ENCODE assay signal across 11 mouse cellular contexts in the genomic region with DNA sequence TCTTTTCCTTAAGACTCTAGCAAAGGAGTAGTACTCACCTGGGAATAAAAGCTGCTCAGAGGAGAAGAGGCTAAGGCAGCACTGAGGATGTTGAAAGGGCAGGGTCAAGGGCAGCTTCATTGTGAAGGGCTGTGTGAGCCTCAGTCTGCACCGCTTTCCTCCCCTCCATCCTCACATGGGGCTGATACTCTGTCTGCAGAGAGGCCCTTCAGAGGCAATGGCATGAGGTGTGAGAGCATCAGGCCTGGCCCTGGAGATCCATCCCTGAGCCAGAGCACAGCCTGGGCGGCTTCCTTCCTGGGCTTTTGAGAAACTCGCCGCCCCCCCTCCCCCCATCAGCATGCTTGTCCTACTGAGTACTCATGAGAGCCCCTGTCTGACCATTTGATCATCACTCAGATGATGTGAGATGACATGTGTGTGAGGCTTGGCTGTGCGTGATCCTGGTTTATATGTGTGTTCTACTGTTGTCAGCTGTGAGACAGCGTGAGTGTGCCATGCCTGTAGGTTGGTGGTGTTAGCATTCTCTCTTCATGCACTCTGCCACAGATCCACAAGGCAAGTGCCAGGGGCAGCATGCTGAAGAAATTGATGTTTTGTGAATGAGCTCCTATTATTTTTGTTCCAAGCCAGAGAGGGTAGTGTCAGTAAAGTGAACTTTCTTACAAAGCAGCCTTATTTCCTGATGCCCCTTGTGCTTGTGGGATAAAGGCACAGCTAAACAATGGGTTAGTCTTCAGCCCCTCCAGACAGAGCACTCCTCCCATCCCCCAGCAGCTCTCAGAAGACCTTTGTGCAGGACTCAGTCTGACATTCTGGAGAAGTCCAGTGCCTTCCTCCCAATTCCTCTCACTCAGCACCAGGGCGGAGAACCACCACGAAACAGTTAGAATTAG. TPM values are rescaled to one million over a fixed set of nuclear protein-coding genes. Genes with fewer than 3 reads are reported as not detected.
DNase-seq lines count a peak whose midpoint lies in the region; ATAC-seq lines count a peak whose summit lies in the region.
"Had no signal": no experiment of that assay in that cellular context is flagged by ENCODE, and none has a peak within 500 bp of the region (broad histone marks: within the 10 kb centered on the region; RNA-seq: fewer than 3 reads in every experiment).

No protein-coding gene starts in this region.

- H3K27me3 ChIP-seq in heart, embryonic 13.5 days (replicated peaks), result no peaks in the 10 kb centered on the region
- no peaks in the 10 kb centered on the region for H3K27me3 ChIP-seq in neural tube, embryonic 11.5 days (ENCODE audit: control insufficient read depth, insufficient read depth, low read length)
- no peaks in the 10 kb centered on the region for H3K27me3 ChIP-seq in liver, embryonic 13.5 days
- H3K27me3 ChIP-seq: embryonic facial prominence, embryonic 13.5 days had no signal

- H3K9ac ChIP-seq in heart, embryonic 13.5 days, result peak overlapping the region; percentile 53
- H3K9ac ChIP-seq in neural tube, embryonic 11.5 days (ENCODE audit: low read length), result no peak overlapping the region
- peak overlapping the region; percentile 46 for H3K9ac ChIP-seq in liver, embryonic 13.5 days
- H3K9ac ChIP-seq: embryonic facial prominence, embryonic 13.5 days had no signal

- peak overlapping the region; percentile 99 for H3K27ac ChIP-seq in heart, embryonic 13.5 days (replicated peaks)
- H3K27ac ChIP-seq in neural tube, embryonic 11.5 days (ENCODE audit: low read depth, low read length), result peak overlapping the region; percentile 46; the same call in 1 of the 2 replicates
- peak overlapping the region; percentile 89 for H3K27ac ChIP-seq in liver, embryonic 13.5 days
- H3K27ac ChIP-seq: embryonic facial prominence, embryonic 13.5 days had no signal

- no peaks in the 10 kb centered on the region for H3K9me3 ChIP-seq in heart, embryonic 13.5 days
- H3K9me3 ChIP-seq in neural tube, embryonic 11.5 days (ENCODE audit: control insufficient read depth, low read length), result no peaks in the 10 kb centered on the region
- H3K9me3 ChIP-seq in liver, embryonic 13.5 days (replicated peaks), result no peaks in the 10 kb centered on the region
- H3K9me3 ChIP-seq: embryonic facial prominence, embryonic 13.5 days had no signal

- H3K4me1 ChIP-seq in heart, embryonic 13.5 days, result peaks cover 92% of the 10 kb centered on the region
- peaks cover 27% of the 10 kb centered on the region for H3K4me1 ChIP-seq in neural tube, embryonic 11.5 days (ENCODE audit: control insufficient read depth, insufficient read depth, low read length)
- peaks cover 100% of the 10 kb centered on the region for H3K4me1 ChIP-seq in liver, embryonic 13.5 days (replicated peaks)

- intact Hi-C loops in heart, postnatal 14 days (cut with DNase I), result loop anchor here (2.0 to 5.0 kb wide), 2 partner anchors 16 to 33 kb away; a partner anchor contains a TSS

- 60% methylated on average over 8 of the region's 8 CpGs for WGBS in heart, embryonic 13.5 days
- WGBS in neural tube, embryonic 11.5 days, result 73% methylated on average over 8 of the region's 8 CpGs
- WGBS in liver, embryonic 13.5 days (ENCODE audit: insufficient replicate concordance), result 80% methylated on average over 8 of the region's 8 CpGs

- ATAC-seq in heart, embryonic 13.5 days (ENCODE audit: extremely low read depth, insufficient number of reproducible peaks, low FRiP score, low TSS enrichment), result no peak
- ATAC-seq in neural tube, embryonic 11.5 days (ENCODE audit: insufficient read depth, low FRiP score, low TSS enrichment), result no peak
- ATAC-seq in liver, embryonic 13.5 days (ENCODE audit: low read depth), result no peak
- no peak for ATAC-seq in erythroid progenitor cell, adult 5-6 weeks (replicated peaks; ENCODE audit: low FRiP score, poor library complexity, severe bottlenecking)
- ATAC-seq: activated CD4-positive, CD25-positive, alpha-beta regulatory T cell, adult 4 months had no signal

- no peak for DNase-seq in heart, postnatal 14 days
- DNase-seq in neural tube, embryonic 11.5 days (ENCODE audit: low spot score), result peak; percentile 25
- no peak for DNase-seq in neural tube, embryonic 10.5 days (ENCODE audit: extremely low spot score, low spot score)
- no peak for DNase-seq in liver, embryonic 13.5 days
- no peak for DNase-seq in ovary, adult 18-20 months (ENCODE audit: low spot score)
- no peak for DNase-seq in urinary bladder, adult 2 months (ENCODE audit: low spot score)
- DNase-seq: right cerebral cortex, adult 18-20 months had no signal

- H3K4me3 ChIP-seq in heart, embryonic 13.5 days, result no peak overlapping the region
- no peak overlapping the region for H3K4me3 ChIP-seq in neural tube, embryonic 11.5 days (ENCODE audit: low read depth, low read length)
- H3K4me3 ChIP-seq in liver, embryonic 13.5 days (replicated peaks), result no peak overlapping the region
- H3K4me3 ChIP-seq: embryonic facial prominence, embryonic 13.5 days had no signal

- H3K36me3 ChIP-seq in heart, embryonic 13.5 days, result no peaks in the 10 kb centered on the region
- H3K36me3 ChIP-seq in neural tube, embryonic 11.5 days (ENCODE audit: control insufficient read depth, insufficient read depth, low read length), result no peaks in the 10 kb centered on the region
- peaks cover 4% of the 10 kb centered on the region; the same call in 1 of the 2 replicates for H3K36me3 ChIP-seq in liver, embryonic 13.5 days
- H3K36me3 ChIP-seq: embryonic facial prominence, embryonic 13.5 days had no signal

- no peak overlapping the region for H3K4me2 ChIP-seq in heart, embryonic 13.5 days
- no peak overlapping the region for H3K4me2 ChIP-seq in neural tube, embryonic 11.5 days (ENCODE audit: low read depth)
- H3K4me2 ChIP-seq in liver, embryonic 13.5 days, result peak overlapping the region; percentile 43
- H3K4me2 ChIP-seq: embryonic facial prominence, embryonic 13.5 days had no signal

RNA-seq across cellular contexts. Expression of a gene that starts 32.5 kb away (rescaled TPM):
- 233 and 270 TPM in 2 replicates for polyA plus RNA-seq in heart, embryonic 13.5 days (2015; fragmentation: Nextera tagmentation; extraction: Ambion mirVana)
- 100 to 1,000 TPM; 183 to 188 TPM for total RNA-seq in heart, postnatal 14 days (2021)
- 130 and 134 TPM in 2 replicates for polyA plus RNA-seq in neural tube, embryonic 11.5 days (2014; fragmentation: Nextera tagmentation; extraction: Ambion mirVana)
- polyA plus RNA-seq in liver, embryonic 13.5 days (2015; fragmentation: Nextera tagmentation; extraction: Ambion mirVana), result 122 and 139 TPM in 2 replicates
- 83.9 and 114 TPM in 2 replicates for polyA plus RNA-seq in urinary bladder, adult 2 months (2012; rRNA removed)
- 93.5 and 103 TPM in 2 replicates for total RNA-seq in erythroid progenitor cell, adult 5-6 weeks (2015; ENCODE audit: low replicate concordance)
- total RNA-seq in erythroid progenitor cell, adult 5-6 weeks (2017; ENCODE audit: low replicate concordance), result 86.6 and 90.7 TPM in 2 replicates

RNA-seq across cellular contexts. Expression of a gene that starts 45.7 kb away (rescaled TPM):
- polyA plus RNA-seq in heart, embryonic 13.5 days (2015; fragmentation: Nextera tagmentation; extraction: Ambion mirVana), result 50.1 and 51.8 TPM in 2 replicates
- total RNA-seq in heart, postnatal 14 days (2021), result 100 to 1,000 TPM; 360 to 363 TPM
- 33.3 and 34.4 TPM in 2 replicates for polyA plus RNA-seq in neural tube, embryonic 11.5 days (2014; fragmentation: Nextera tagmentation; extraction: Ambion mirVana)
- polyA plus RNA-seq in liver, embryonic 13.5 days (2015; fragmentation: Nextera tagmentation; extraction: Ambion mirVana), result 112 and 130 TPM in 2 replicates
- 321 and 344 TPM in 2 replicates for polyA plus RNA-seq in urinary bladder, adult 2 months (2012; rRNA removed)
- total RNA-seq in erythroid progenitor cell, adult 5-6 weeks (2015; ENCODE audit: low replicate concordance), result 1,699 and 1,907 TPM in 2 replicates
- 1,512 and 2,069 TPM in 2 replicates for total RNA-seq in erythroid progenitor cell, adult 5-6 weeks (2017; ENCODE audit: low replicate concordance)

RNA-seq across cellular contexts. Expression of a gene that starts 59.4 kb away (rescaled TPM):
- polyA plus RNA-seq in heart, embryonic 13.5 days (2015; fragmentation: Nextera tagmentation; extraction: Ambion mirVana), result 3.6 and 3.7 TPM in 2 replicates
- total RNA-seq in heart, postnatal 14 days (2021), result 1 to 10 TPM; 1.2 to 3.2 TPM
- polyA plus RNA-seq in neural tube, embryonic 11.5 days (2014; fragmentation: Nextera tagmentation; extraction: Ambion mirVana), result 5.1 and 8.6 TPM in 2 replicates
- polyA plus RNA-seq in liver, embryonic 13.5 days (2015; fragmentation: Nextera tagmentation; extraction: Ambion mirVana), result 5.5 and 6.6 TPM in 2 replicates
- 8.7 and 9.5 TPM in 2 replicates for polyA plus RNA-seq in urinary bladder, adult 2 months (2012; rRNA removed)
- total RNA-seq in erythroid progenitor cell, adult 5-6 weeks (2015; ENCODE audit: low replicate concordance), result 6.3 and 9.4 TPM in 2 replicates
- 0.98 and 4.9 TPM in 2 replicates for total RNA-seq in erythroid progenitor cell, adult 5-6 weeks (2017; ENCODE audit: low replicate concordance)

Comparison
In these comparisons a context has a peak if more than half of its experiments do, and no peak if none do; other contexts are left out.
1. H3K27ac ChIP-seq: peak in every context shown above with its lines; median percentile 99 in heart, embryonic 13.5 days; 89 in liver, embryonic 13.5 days; 46 in neural tube, embryonic 11.5 days.